Mouse (Mus musculus) stomach, postnatal 0 days (tissue): ENCODE results near the gene Zfp110.

Source experiments
- CTCF ChIP-seq: IDR thresholded peaks from 2 replicates; pipeline ENCODE4 v1.5.1; 2016; ENCODE audit warnings: antibody characterized with exemption, low read depth, mild to moderate bottlenecking, moderate library complexity
- EP300 ChIP-seq: optimal IDR thresholded peaks from 2 replicates; pipeline ENCODE3; 2016; ENCODE audit warnings: antibody characterized with exemption

DNA sequence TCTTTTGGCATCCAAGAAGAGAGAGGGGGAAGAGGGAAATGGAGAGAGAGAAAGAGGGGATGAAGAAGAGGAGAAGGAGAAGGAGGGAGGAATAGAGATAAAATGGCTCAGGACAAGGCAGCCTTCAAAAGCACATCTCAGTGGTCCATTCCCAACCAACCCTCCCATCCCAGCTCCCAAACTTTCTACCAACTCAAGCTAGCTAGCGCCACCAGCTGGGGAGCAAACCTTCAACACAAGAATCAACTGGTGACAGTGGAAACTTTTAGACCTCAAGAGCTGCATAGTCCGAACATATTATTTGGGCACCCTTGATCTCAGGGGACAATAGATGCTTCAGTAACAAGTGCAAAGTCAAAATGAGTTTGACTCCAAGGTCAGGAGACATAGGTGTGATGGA is 36.6 kb upstream of the Zfp110 start:
- TF ChIP-seq EP300 (no peak), CTCF (no peak)
